Mouse (Mus musculus) stomach, embryonic 15.5 days (tissue): ENCODE results near the gene Vmn1r168. TPM values are rescaled to one million over a fixed set of nuclear protein-coding genes. Genes with fewer than 3 reads are reported as not detected.
"Not testable (repeated sequence)": the region's sequence is repeated elsewhere in the genome, so short reads cannot be mapped to it uniquely, and the experiment has no call there.

Source experiments
- ATAC-seq: fragments of 200-750 bp; cut with Nextera tagmentation; 2 replicates; pipeline ENCODE4 v1.8.0; 2017; ENCODE audit warnings: low read depth, moderate number of reproducible peaks, moderate TSS enrichment; ENCODE audit not compliant: insufficient read depth, low FRiP score
- H3K27ac ChIP-seq: fragments of 300-500 bp; sonication (generic); 2 replicates; pipeline ENCODE4 v1.5.1; 2015; ENCODE audit warnings: mild to moderate bottlenecking, inconsistent platforms
- H3K27me3 ChIP-seq: fragments of 300-500 bp; sonication (generic); replicated peaks from 2 replicates; pipeline ENCODE4 v1.6.1; 2015; ENCODE audit warnings: inconsistent platforms
- H3K36me3 ChIP-seq: fragments of 300-500 bp; sonication (generic); 2 replicates; pipeline ENCODE4 v1.6.1; 2015; ENCODE audit warnings: inconsistent platforms
- H3K4me1 ChIP-seq: fragments of 300-500 bp; sonication (generic); 2 replicates; pipeline ENCODE4 v1.6.1; 2015; ENCODE audit warnings: inconsistent platforms
- H3K4me2 ChIP-seq: fragments of 300-500 bp; sonication (generic); 2 replicates; pipeline ENCODE4 v1.6.1; 2015; ENCODE audit warnings: mild to moderate bottlenecking, inconsistent platforms
- H3K4me3 ChIP-seq: fragments of 300-500 bp; sonication (generic); replicated peaks from 2 replicates; pipeline ENCODE4 v1.5.1; 2015; ENCODE audit warnings: inconsistent platforms
- H3K9ac ChIP-seq: fragments of 300-500 bp; sonication (generic); 2 replicates; pipeline ENCODE4 v1.6.1; 2015; ENCODE audit warnings: inconsistent platforms
- H3K9me3 ChIP-seq: fragments of 300-500 bp; sonication (generic); 2 replicates; pipeline ENCODE4 v1.6.1; 2016; ENCODE audit warnings: inconsistent platforms
- WGBS: fragments of 180-500 bp; shearing (Covaris S2); methylation state at CpG from one replicate; pipeline ENCODE4 v1.1.7; 2015; 5-methylcytosine and 5-hydroxymethylcytosine counted together
- polyA plus RNA-seq: library from polyadenylated mRNA; unstranded; fragments of >200 nt; fragmentation: Nextera tagmentation; extraction: Ambion mirVana; gene quantifications from 2 replicates; pipeline ENCODE4 v1.2.1, GENCODE M21; 2015

The Vmn1r168 gene
- not detected in 2 replicates for polyA plus RNA-seq

DNA sequence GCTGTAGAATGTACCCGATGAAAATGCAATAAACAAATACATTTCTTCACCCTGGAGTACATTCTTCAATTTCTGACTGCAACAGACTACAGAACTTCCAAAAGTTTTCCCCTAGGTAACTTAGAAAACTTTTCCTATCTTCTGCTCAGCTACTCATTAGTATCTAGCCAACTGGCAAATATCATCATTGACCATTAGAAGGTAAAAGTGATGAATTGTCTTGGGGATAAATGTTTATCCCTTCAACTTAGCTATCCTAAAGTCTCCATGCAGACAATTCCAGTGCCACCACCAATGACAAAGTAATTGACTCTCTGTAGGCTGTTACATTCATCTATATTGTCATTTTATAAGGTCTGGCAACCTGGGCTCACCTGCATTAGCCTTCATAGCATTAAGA is at the start of gene Vmn1r168:
Gene Vmn1r168 (plus strand): TSS at position 301 of the 400 bp plus-strand sequence.
- not testable (repeated sequence) for H3K27me3 ChIP-seq, ATAC-seq, H3K9me3 ChIP-seq, H3K9ac ChIP-seq, H3K4me1 ChIP-seq, H3K36me3 ChIP-seq, H3K4me2 ChIP-seq, H3K4me3 ChIP-seq, H3K27ac ChIP-seq
- no CpG with 5 or more reads among the region's 1 CpGs for WGBS

DNA sequence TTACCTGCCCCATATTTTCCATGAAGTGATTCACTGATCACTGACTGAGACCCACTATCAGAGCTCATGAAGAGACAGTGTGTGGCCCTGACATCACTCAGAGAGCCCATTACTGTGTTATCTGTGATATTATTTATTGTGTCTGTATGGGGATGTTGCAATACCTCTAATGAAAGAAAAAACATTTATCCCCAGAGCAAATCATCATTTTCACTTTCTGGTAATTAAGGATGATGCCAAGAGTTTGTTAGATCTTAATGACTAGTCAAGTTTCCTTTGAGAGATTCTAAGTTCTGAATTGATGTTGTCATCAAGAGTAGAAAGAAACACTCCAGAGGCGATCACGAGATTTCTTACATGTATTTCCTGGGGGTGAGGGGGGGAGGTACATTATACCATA is 32.4 kb upstream of the Vmn1r168 start, which contains the start of gene Vmn1r167:
Gene Vmn1r167 (minus strand): TSS at position 101 of the 400 bp plus-strand sequence.
- not testable (repeated sequence) for H3K36me3 ChIP-seq, H3K9ac ChIP-seq, H3K4me3 ChIP-seq, H3K4me2 ChIP-seq, H3K9me3 ChIP-seq, ATAC-seq, H3K27ac ChIP-seq, H3K4me1 ChIP-seq, H3K27me3 ChIP-seq
- 85% methylated on average over 2 of the region's 2 CpGs for WGBS

- not testable (repeated sequence) for H3K27me3 ChIP-seq, ATAC-seq, H3K36me3 ChIP-seq, H3K4me3 ChIP-seq, H3K4me1 ChIP-seq, H3K9ac ChIP-seq, H3K9me3 ChIP-seq, H3K27ac ChIP-seq, H3K4me2 ChIP-seq
- WGBS: 70% methylated on average over 1 of the region's 2 CpGs
These were observed 35.7 kb downstream of the Vmn1r168 start, which contains the start of gene Vmn1r169 for GRCm38 (mm10) chr7:23575226-23575625. TSS of gene Vmn1r169 (plus strand) at chr7:23575526.

Other genes with a start within 250 kb of the Vmn1r168 start
- not detected in 2 replicates for gene Nlrp4e, start 238.5 kb upstream of the Vmn1r168 start, polyA plus RNA-seq
- gene Nlrp5, start 153.8 kb upstream of the Vmn1r168 start, polyA plus RNA-seq: 0.05 TPM in 1 of 2 replicates, not detected in the other
- gene Vmn1r167, start 32.5 kb upstream of the Vmn1r168 start, polyA plus RNA-seq: not detected in 2 replicates
- not detected in 2 replicates for gene Vmn1r169, start 35.8 kb downstream of the Vmn1r168 start, polyA plus RNA-seq
- gene Vmn1r170, start 66.4 kb downstream of the Vmn1r168 start, polyA plus RNA-seq: not detected in 2 replicates
- not detected in 2 replicates for gene Vmn1r171, start 91.0 kb downstream of the Vmn1r168 start, polyA plus RNA-seq
- gene Vmn1r172, start 118.6 kb downstream of the Vmn1r168 start, polyA plus RNA-seq: not detected in 2 replicates
- gene Vmn1r173, start 161.0 kb downstream of the Vmn1r168 start, polyA plus RNA-seq: not detected in 2 replicates
- gene Vmn1r174, start 212.5 kb downstream of the Vmn1r168 start, polyA plus RNA-seq: not detected in 2 replicates